Mouse (Mus musculus) stomach, embryonic 16.5 days (tissue): ENCODE data around the gene Grin1. TPM values are rescaled to one million over a fixed set of nuclear protein-coding genes. Genes with fewer than 3 reads are reported as not detected.

ENCODE experiments used
- ATAC-seq: fragments of 200-750 bp; cut with Nextera tagmentation; 2 replicates; pipeline ENCODE4 v1.8.0; 2017; ENCODE audit warnings: moderate number of reproducible peaks, moderate TSS enrichment; ENCODE audit not compliant: insufficient read depth, low FRiP score
- H3K27ac ChIP-seq: fragments of 300-500 bp; sonication (generic); 2 replicates; pipeline ENCODE4 v1.5.1; 2014; ENCODE audit warnings: low read length
- H3K27me3 ChIP-seq: fragments of 300-500 bp; sonication (generic); 2 replicates; pipeline ENCODE4 v1.6.1; 2014; ENCODE audit warnings: low read length, control low read depth, mixed read lengths; ENCODE audit not compliant: control insufficient read depth, insufficient read depth
- H3K36me3 ChIP-seq: fragments of 300-500 bp; sonication (generic); 2 replicates; pipeline ENCODE4 v1.6.1; 2014; ENCODE audit warnings: low read length; ENCODE audit not compliant: control insufficient read depth, insufficient read depth
- H3K4me1 ChIP-seq: fragments of 300-500 bp; sonication (generic); 2 replicates; pipeline ENCODE4 v1.6.1; 2014; ENCODE audit warnings: low read length, control low read depth, mixed read lengths; ENCODE audit not compliant: control insufficient read depth, insufficient read depth
- H3K4me2 ChIP-seq: fragments of 300-500 bp; sonication (generic); 2 replicates; pipeline ENCODE4 v1.6.1; 2014; ENCODE audit warnings: low read depth, low read length, mixed read lengths
- H3K4me3 ChIP-seq: fragments of 300-500 bp; sonication (generic); replicated peaks from 2 replicates; pipeline ENCODE4 v1.5.1; 2014; ENCODE audit warnings: mild to moderate bottlenecking, low read length
- H3K9ac ChIP-seq: fragments of 300-500 bp; sonication (generic); 2 replicates; pipeline ENCODE4 v1.6.1; 2014; ENCODE audit warnings: low read length
- H3K9me3 ChIP-seq: fragments of 300-500 bp; sonication (generic); replicated peaks from 2 replicates; pipeline ENCODE4 v1.6.1; 2016; ENCODE audit warnings: low read length, control low read depth; ENCODE audit not compliant: control insufficient read depth
- WGBS: fragments of 180-500 bp; shearing (Covaris S2); extraction: QIAGEN DNeasy Blood & Tissue Kit; methylation state at CpG from one replicate; pipeline ENCODE4 v1.1.7; 2014; 5-methylcytosine and 5-hydroxymethylcytosine counted together
- polyA plus RNA-seq: library from polyadenylated mRNA; unstranded; fragments of >200 nt; fragmentation: Nextera tagmentation; extraction: Ambion mirVana; gene quantifications from 2 replicates; pipeline ENCODE4 v1.2.1, GENCODE M21; 2015

Grin1 gene
- polyA plus RNA-seq, 1 experiment from 2014 or later = 2.0 TPM

DNA sequence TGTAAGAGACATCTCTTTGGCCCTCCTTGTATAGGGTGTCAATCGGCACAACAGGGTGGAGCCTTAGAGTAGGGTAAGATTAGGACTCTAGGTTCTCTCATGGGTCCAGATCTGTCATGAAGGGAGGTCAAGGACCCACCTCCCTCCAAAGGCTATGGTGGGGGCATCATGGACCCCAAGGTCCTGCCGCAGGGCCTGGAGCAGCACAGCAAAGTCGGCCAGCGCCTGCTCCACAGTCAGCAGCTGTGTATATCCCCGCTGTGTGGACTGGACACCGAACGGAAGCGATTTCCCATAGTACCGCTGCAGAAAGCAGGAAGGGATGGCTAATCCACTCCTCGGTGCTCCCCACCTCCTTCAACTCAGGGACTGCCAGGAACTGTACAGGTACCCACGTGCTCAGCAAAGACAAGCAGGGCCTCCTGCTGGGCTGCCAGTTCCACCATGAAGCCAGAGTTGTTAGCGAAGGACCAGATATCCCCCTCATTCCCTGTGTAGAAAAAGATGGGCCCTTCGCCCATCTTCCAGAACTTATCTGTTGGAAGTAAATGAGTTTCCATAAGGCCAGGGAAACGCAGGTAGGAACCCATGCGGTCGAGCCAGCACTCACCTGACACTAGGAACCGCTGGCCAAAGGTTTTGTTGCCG is 36.6 kb upstream of the Grin1 start:
- Histone ChIP-seq H3K4me1 (peaks cover 12% of the 10 kb centered on the region; the same call in 1 of the 2 replicates), H3K9me3 (no peaks in the 10 kb centered on the region), H3K4me2 (peak overlapping the region; percentile 97), H3K27ac (no peak overlapping the region), H3K9ac (peak overlapping the region; percentile 66), H3K36me3 (0 out of 2 replicates have a peak, but pooled peaks cover 9% of the 10 kb centered on the region), H3K27me3 (no peaks in the 10 kb centered on the region), H3K4me3 (peak overlapping the region; percentile 64)
- WGBS = 34% methylated on average over 18 of the region's 18 CpGs
- no peak for ATAC-seq

DNA sequence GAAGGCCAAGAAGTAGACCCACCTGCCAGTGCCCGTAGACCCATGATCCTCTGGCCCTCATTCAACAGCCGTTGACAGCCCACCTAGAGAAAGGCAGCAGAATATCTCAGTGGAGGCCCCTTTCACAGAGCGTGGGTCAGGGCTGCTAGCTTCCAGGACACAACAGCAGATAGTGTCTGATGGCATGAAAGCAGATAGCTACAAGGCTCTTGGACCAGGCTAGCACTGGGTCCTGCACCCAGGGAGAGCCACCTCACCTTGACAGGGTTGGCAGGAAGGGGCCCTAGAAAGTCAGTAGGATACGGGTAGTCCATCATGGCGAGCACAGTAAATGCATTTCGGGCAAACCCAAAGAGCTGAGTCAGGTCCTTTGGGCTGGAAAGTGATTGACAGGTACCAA is 35.2 kb upstream of the Grin1 start:
- 85% methylated on average over 6 of the region's 6 CpGs for WGBS
- Histone ChIP-seq H3K27me3 (no peaks in the 10 kb centered on the region), H3K27ac (no peak overlapping the region), H3K9me3 (no peaks in the 10 kb centered on the region), H3K4me1 (peaks cover 12% of the 10 kb centered on the region; the same call in 1 of the 2 replicates), H3K4me3 (no peak overlapping the region), H3K9ac (no peak overlapping the region), H3K4me2 (no peak overlapping the region), H3K36me3 (peaks cover 22% of the 10 kb centered on the region; the same call in 1 of the 2 replicates)
- ATAC-seq = no peak

GRCm38 (mm10) chr2:25350701-25351100 is 31.7 kb upstream of the Grin1 start:
- Histone ChIP-seq H3K4me3 (no peak overlapping the region), H3K4me2 (no peak overlapping the region), H3K27ac (no peak overlapping the region), H3K4me1 (0 out of 2 replicates have a peak, but pooled peaks cover 5% of the 10 kb centered on the region), H3K9ac (no peak overlapping the region), H3K27me3 (no peaks in the 10 kb centered on the region), H3K9me3 (no peaks in the 10 kb centered on the region), H3K36me3 (peaks cover 31% of the 10 kb centered on the region)
- WGBS = 93% methylated on average over 3 of the region's 3 CpGs
- ATAC-seq = no peak

- ATAC-seq = no peak
- 92% methylated on average over 4 of the region's 4 CpGs for WGBS
- H3K36me3 ChIP-seq = peaks cover 31% of the 10 kb centered on the region
- no peak overlapping the region for H3K27ac ChIP-seq
- H3K4me1 ChIP-seq = no peaks in the 10 kb centered on the region
- no peak overlapping the region for H3K4me3 ChIP-seq
- no peaks in the 10 kb centered on the region for H3K9me3 ChIP-seq
- H3K9ac ChIP-seq = no peak overlapping the region
- no peak overlapping the region for H3K4me2 ChIP-seq
- no peaks in the 10 kb centered on the region for H3K27me3 ChIP-seq
Observed at GRCm38 (mm10) chr2:25349499-25349898, 30.5 kb upstream of the Grin1 start.

DNA sequence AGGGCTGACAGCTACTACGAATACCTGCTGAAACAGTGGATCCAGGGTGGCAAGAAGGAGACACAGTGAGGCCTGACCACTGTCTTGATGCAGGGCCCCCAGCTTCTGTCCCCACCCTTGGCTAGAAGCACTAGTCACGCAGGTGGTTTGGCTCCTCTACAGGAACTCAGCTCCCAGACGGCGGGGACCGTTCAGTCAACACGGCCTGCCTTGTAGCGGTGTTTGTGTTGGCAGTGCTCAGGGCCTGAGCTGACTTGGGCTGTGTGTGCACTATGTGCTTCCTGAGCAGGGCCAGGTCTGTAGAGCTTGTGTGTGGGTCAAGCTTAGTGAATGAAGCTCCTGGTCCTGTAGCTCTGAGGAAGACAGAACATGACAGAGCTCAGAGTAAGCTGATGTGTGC is 29.2 kb upstream of the Grin1 start:
- no peak for ATAC-seq
- H3K4me1 ChIP-seq = no peaks in the 10 kb centered on the region
- no peak overlapping the region for H3K9ac ChIP-seq
- no peaks in the 10 kb centered on the region for H3K27me3 ChIP-seq
- H3K27ac ChIP-seq = no peak overlapping the region
- H3K4me2 ChIP-seq = no peak overlapping the region
- H3K4me3 ChIP-seq = no peak overlapping the region
- 89% methylated on average over 7 of the region's 7 CpGs for WGBS
- no peaks in the 10 kb centered on the region for H3K9me3 ChIP-seq
- peaks cover 38% of the 10 kb centered on the region for H3K36me3 ChIP-seq

DNA sequence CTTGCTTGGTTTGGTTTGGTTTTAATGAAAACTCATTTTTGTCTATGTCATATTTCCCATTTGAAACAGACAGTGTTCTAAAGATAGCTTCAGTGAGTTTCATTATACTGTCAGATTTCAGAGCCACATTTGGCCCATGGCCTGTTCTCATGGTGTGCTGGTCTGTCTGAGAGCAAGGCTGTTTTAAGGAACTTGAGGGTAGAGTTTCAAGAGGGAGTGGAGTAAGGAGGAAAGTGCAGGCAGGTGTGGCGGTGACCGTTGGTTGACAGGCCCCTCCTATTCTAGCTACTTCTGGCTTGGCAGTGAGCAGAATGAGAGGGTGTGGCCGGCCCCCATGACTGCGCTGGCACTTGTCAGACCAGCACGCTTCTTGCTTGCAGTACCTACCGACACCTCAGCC is 19.3 kb upstream of the Grin1 start:
- Histone ChIP-seq H3K9ac (no peak overlapping the region), H3K9me3 (no peaks in the 10 kb centered on the region), H3K4me2 (no peak overlapping the region), H3K4me3 (no peak overlapping the region), H3K4me1 (peaks cover 4% of the 10 kb centered on the region), H3K27me3 (no peaks in the 10 kb centered on the region), H3K36me3 (peaks cover 24% of the 10 kb centered on the region), H3K27ac (no peak overlapping the region)
- ATAC-seq = no peak
- 94% methylated on average over 6 of the region's 6 CpGs for WGBS

DNA sequence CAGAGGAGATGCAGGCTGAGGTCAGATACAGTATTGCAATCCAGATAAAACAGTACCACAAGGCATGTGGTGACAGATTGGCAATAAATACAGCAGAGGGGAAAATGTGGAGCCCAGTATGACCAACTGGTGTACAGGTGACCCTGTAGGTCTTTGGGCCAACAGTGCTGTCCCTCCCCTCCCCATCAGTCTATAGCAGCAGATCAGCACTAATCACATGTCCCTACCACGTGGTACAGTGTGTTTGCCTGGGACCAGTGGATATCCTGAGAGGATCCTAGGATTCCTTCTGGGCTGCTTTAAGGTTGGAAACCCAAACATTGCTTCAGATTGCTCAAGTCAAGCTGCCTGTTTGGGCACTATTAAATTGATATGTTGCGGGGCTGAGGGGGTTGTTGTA is 14.6 kb upstream of the Grin1 start:
- H3K4me1 ChIP-seq = peaks cover 14% of the 10 kb centered on the region
- 65% methylated on average over 2 of the region's 2 CpGs for WGBS
- H3K9ac ChIP-seq = peak overlapping the region; percentile 81
- peak overlapping the region; percentile 67 for H3K4me2 ChIP-seq
- no peak overlapping the region for H3K27ac ChIP-seq
- no peaks in the 10 kb centered on the region for H3K9me3 ChIP-seq
- peaks cover 21% of the 10 kb centered on the region for H3K36me3 ChIP-seq
- no peaks in the 10 kb centered on the region for H3K27me3 ChIP-seq
- H3K4me3 ChIP-seq = peak overlapping the region; percentile 67
- ATAC-seq = no peak

- ATAC-seq = peak; percentile 99
- peaks cover 14% of the 10 kb centered on the region for H3K4me1 ChIP-seq
- peak within 1 kb of the TSS; percentile 74 for H3K4me2 ChIP-seq
- H3K4me3 ChIP-seq = peak within 1 kb of the TSS; percentile 67
- peak within 1 kb of the TSS; percentile 96 for H3K9ac ChIP-seq
- H3K36me3 ChIP-seq = peaks cover 17% of the 10 kb centered on the region
- WGBS = under 1% methylated on average over 78 of the region's 78 CpGs
- peak within 1 kb of the TSS; percentile 92 for H3K27ac ChIP-seq
- no peaks in the 10 kb centered on the region for H3K9me3 ChIP-seq
- no peaks in the 10 kb centered on the region for H3K27me3 ChIP-seq
Observed at GRCm38 (mm10) chr2:25332286-25333160, 13.5 kb upstream of the Grin1 start, which contains the start of gene Man1b1. Man1b1 (plus strand) TSS chr2:25332338.

GRCm38 (mm10) chr2:25331470-25331869 is 12.5 kb upstream of the Grin1 start:
- ATAC-seq = no peak
- Histone ChIP-seq H3K36me3 (peaks cover 11% of the 10 kb centered on the region; the same call in 1 of the 2 replicates), H3K9me3 (no peaks in the 10 kb centered on the region), H3K9ac (peak overlapping the region; percentile 96; the same call in 1 of the 2 replicates), H3K27me3 (no peaks in the 10 kb centered on the region), H3K4me1 (peaks cover 14% of the 10 kb centered on the region), H3K27ac (no peak overlapping the region), H3K4me2 (peak overlapping the region; percentile 74), H3K4me3 (peak overlapping the region; percentile 67)
- 53% methylated on average over 9 of the region's 9 CpGs for WGBS
